Mouse (Mus musculus) right cerebral cortex, postnatal 10 days (tissue): ENCODE results near the gene Asic3.
"Not testable (repeated sequence)": the region's sequence is repeated elsewhere in the genome, so short reads cannot be mapped to it uniquely, and the experiment has no call there.

Experiments
- DNase-seq, 2 experiments: peaks; one replicate each; pipeline ENCODE4 v3.0.0; 2021; ENCODE audit warnings: low spot score in 2 of 2

The Asic3 gene

DNA sequence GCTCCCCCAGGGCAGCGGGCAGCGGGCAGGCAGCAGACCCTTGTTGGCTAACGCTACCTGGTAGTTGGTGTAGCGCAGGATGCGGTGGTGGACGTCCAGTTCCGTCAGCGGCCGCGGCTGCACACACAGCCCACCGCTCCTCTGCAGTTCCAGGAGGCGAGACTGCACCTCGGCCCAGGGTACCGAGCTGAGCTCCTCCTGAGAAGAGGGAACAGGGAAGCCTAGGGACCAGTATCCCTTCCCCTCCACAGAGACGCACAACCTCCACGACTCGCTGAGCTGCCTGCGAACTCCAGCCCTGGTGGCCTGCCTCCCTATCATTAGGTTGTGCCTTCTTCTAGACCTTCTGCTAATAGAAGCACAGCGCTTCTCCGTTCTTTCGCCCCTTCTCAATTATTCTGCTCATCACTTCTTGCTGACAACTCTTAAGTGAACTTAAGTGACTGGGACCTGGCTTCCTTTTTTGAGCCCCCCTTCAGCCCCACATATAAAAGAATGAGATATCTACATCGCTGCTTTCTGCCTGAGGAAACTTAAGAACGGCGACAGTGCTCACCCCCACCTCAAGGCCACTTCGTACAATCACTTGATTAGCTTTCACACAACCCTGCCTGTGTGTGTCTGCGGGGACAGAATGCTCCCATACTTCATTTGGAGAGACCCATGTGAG, 24.8 kb upstream of the Asic3 start:
- DNase-seq = no peak

DNA sequence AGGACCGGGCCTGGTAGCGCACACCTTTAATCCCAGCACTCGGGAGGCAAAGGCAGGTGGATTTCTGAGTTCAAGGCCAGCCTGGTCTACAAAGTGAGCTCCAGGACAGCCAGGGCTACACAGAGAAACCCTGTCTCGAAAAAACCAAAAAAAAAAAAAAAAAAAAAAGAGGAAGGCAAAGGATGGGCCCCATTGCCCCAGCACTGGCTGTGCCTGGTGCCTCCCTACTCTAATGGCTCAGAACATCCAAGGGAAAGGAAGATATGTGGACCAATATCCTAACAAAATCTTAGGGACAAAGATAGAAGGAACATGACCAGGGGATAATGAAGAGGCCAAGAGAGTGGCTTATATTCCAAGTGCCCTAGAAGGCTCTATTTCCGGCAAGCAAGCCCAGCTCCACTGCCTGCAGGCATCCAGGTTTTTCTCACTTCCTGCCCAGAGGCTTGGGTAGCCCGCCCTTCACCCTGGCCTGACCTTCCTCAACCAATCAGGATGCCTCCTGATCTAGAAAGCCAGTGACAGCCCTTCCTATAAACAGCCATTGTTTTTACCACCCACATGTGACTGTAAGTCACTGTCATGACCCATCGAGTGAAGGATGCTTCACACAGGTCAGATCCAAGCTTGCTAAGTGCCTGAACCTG, 24.1 kb upstream of the Asic3 start:
- DNase-seq = no peak

- DNase-seq = no peak
Measured at GRCm38 (mm10) chr5:24389658-24390020, 23.6 kb upstream of the Asic3 start.

DNA sequence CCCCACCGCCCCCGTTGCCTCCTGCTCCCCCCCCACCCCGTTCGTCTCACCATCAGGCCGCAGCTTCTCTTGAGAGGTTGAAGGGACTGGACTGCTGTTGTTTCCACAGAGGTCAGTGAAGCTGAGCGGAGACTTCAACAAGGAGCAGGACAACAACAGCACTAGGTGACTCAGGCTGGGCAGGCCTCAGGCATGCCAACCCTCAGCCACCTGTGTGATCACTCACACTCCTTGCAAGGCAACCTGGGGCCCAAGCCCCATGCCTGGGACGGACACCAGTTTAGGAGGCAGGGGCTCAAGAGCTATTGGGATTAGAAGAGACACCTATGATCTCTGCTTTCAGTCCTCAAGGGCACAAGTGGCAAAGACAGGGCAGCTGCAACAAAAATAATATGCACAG, 21.3 kb upstream of the Asic3 start, which contains the start of gene Atg9b:
Gene Atg9b, minus strand, starts transcription at position 280 of the 400 bp plus-strand sequence.
- no peak for DNase-seq

GRCm38 (mm10) chr5:24392724-24393123, 20.5 kb upstream of the Asic3 start:
- DNase-seq = no peak

DNA sequence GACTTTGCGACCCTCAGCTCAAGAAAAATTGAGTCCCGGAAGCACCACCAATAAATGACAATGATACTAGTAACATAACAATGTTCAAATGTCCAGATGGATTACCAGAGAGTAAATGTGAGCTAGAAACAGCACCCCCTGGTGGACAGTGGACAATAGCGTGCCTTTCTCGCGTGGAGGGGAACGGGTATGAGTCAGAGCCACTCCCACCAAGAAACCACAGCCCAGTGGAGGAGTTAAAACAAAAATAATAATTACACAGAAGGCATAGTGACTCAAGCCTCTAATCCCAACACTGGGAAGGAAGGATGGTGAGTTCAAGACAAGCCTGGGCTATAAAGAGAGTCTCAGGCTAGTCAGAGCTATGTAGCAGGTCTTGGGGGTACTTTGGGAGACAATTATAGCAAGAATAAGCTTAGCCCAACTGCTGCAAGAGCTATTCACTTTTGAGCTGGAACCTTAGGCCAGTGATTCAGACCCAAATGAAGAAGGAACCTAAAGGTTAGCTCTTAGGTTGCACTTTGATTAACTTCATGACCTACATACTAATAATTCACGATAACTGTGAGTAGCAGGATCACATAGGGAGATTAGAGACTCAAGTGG, 19.7 kb upstream of the Asic3 start, which contains the start of gene Abcb8:
Gene Abcb8, plus strand, starts transcription at position 272 of the 606 bp plus-strand sequence.
- DNase-seq = peak; percentile 85 to 88

DNA sequence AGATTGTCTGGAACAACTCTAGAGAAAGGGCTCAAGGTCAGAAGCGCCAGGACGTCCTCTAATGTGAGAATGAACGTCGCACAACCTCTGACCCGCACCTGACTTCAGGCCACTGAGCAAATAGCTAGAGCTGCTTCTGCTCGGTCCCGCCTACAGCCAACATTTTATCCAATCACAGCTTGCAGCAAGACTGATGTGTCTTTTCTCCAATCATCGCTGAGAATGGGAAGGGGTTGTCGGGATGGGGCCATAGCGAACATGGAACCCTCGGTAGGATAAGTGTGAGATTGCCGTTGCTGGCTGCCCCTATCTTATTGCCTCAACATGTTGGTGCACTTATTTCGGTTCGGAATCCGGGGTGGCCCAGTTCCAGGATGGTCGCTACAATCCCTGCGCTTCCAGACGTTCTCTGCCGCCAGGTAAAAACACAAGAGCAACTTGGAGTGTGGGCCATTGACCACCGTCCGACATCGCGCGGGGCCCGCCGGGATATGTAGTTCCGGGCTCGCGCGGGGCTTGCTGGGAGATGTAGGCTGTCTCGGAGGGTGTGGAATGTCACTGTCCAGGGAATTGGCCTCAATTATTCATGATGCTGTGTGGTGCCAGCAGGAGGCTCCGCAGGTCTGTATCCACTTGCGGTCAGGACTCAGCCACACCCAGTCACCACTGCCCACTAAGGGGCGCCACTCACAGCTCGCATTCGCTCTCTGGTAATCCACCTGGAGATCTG, 18.9 kb upstream of the Asic3 start:
- DNase-seq = peak; percentile 97 to 98

GRCm38 (mm10) chr5:24396254-24396653, 16.9 kb upstream of the Asic3 start:
- DNase-seq = not testable (repeated sequence)

GRCm38 (mm10) chr5:24399686-24400085, 13.5 kb upstream of the Asic3 start:
- no peak for DNase-seq

- no peak for DNase-seq
Measured at GRCm38 (mm10) chr5:24400362-24400761, 12.8 kb upstream of the Asic3 start.

- DNase-seq = no peak
Measured at GRCm38 (mm10) chr5:24400911-24401605, 12.1 kb upstream of the Asic3 start.

- no peak for DNase-seq
Measured at GRCm38 (mm10) chr5:24401969-24402368, 11.2 kb upstream of the Asic3 start.

DNA sequence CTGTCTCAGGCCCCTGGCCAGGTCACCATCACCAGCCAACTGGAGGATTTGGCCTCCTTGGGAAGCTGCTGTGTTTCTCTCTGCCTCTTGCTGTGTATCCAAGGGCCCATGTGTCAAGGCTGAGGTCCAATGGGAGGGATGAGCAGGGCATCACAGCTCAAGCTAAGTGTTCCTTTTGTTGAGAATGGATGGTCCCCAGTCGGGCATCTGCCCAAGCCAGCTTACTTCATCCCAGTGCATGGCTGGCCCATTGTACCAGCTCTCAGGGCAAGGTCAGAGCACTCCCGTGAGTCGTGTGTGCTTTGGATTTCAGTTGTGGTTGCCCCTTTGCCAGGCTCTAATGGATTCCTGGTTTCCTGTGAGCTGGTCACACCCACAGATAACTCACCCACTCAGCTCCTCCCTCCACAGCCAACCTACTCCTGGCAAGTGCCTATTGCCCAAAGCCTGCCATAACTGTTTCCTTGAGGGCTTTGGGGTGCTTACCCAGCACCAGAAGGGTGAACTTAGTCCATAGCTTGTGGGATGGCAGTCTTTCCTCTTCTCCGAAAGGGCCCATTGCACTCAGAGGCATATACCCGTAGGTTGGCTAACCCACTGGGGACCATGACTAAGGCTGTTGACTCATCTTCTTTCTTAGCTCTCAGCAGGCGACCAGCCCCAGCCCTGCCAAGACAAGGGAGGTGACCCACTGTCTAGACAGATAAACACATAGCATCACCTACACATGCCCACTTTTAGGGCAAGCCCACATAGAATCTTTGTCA, 8.4 kb upstream of the Asic3 start:
- DNase-seq = no peak

DNA sequence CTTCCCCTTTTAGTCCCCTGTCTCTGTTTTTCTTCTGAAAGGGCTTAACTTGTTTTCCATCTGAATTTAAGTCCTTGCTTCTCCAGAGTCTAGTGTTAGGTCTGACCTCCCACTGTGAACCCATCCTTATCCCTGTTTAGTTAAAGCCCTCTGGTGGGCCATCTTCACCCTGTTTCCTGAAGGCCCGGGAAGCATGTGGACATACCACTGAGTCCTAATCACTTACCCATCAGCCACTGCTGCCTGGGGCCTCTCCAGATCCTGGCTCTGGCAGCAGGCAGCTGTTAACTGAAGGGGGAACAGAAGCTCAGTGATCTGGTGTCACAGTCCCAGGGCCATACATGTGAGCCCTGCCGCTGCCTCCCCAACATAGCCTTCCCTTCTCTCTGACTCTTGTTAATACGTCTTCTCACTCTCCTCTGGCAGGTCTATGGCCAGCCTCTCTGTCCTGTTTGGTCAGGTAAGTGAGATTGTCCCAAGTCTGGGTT, 7.8 kb upstream of the Asic3 start:
- no peak for DNase-seq

DNA sequence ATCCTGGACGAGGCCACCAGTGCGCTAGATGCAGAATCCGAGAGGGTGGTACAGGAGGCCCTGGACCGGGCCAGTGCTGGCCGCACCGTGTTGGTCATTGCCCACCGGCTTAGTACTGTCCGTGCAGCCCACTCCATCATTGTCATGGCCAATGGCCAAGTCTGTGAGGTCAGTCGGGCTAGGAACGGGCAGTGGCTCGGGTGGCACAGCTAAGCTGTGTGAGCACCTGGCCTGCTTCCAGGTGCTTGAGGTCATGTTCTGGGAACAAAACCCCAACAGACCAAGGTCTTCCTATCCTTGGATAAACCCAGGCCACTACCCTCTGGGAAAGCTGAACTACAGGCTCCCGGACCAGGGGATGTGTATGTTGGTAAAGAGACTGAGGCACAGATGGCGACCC, 4.5 kb upstream of the Asic3 start:
- no peak for DNase-seq

- DNase-seq = no peak
Measured at GRCm38 (mm10) chr5:24409466-24409865, 3.7 kb upstream of the Asic3 start.

DNA sequence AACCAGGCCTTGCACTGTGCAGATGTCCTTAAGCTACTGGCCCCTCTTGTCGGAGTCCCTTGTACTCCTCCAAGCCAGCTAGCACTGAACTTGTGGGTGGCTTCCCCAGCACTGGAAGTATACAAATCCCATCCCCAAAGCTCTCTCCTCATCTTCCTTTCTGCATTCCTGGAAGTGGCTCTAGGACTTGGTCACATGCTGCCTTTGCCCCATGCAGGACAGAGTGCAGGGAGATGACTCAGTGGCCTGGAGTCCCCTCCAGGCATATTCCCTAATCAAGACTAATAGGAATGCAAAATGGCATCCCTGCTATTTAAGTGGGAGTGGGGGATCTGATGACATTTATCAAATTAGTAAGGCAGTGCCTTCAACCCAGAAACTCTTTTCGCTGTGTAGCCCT, 1.1 kb upstream of the Asic3 start:
- no peak for DNase-seq

DNA sequence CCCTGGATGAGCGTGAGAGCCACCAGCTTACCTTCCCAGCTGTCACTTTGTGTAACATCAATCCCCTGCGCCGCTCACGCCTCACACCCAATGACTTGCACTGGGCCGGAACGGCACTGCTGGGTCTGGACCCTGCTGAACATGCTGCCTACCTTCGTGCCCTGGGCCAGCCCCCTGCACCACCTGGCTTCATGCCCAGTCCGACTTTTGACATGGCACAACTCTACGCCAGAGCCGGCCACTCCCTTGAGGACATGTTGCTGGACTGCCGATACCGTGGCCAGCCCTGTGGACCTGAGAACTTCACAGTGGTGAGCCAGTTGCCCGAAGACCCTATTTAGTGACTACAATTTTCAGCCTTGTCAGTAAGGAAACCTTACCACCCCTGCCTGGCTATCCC, 746 bp downstream of the Asic3 start:
- DNase-seq = no peak

DNA sequence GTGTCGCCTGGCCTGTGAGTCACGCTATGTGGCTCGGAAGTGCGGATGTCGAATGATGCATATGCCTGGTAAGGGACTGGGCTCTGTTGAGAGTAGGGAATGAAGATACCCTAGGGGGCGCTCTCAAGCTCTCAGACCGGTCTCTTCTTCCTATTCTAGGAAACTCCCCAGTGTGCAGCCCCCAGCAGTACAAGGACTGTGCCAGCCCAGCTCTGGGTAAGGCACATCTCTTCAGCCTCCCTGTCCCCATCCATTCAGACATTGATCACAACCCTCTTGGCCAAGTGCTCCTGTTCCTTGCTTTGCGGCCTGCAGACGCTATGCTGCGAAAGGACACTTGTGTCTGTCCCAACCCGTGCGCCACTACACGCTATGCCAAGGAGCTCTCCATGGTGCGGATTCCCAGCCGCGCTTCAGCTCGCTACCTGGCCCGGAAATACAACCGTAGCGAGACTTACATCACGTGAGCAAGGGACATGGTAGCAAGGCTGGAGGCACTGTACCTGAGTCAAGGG, 3.1 kb downstream of the Asic3 start:
- DNase-seq = peak; percentile 74 to 80

GRCm38 (mm10) chr5:24417587-24417986, 4.4 kb downstream of the Asic3 start:
- no peak for DNase-seq

GRCm38 (mm10) chr5:24420381-24420780, 7.2 kb downstream of the Asic3 start:
- DNase-seq = no peak
